Mouse (Mus musculus): ENCODE measurements around the gene B4galt5. TPM values are rescaled to one million over a fixed set of nuclear protein-coding genes. Genes with fewer than 3 reads are reported as not detected.

B4galt5 gene
- polyA plus RNA-seq, 2 experiments: 2.3 TPM

- Histone ChIP-seq H3K27me3 (ENCODE audit: control insufficient read depth, insufficient read depth, low read length) (no peaks in the 10 kb centered on the region), H3K4me1 (replicated peaks; ENCODE audit: control insufficient read depth in 2 of 2, insufficient read depth in 2 of 2, low read length in 1 of 2) (peaks cover 0 to 21% of the 10 kb centered on the region in 2 experiments; a peak in 2 of 4 replicates), H3K36me3 (replicated peaks; ENCODE audit: control insufficient read depth, insufficient read depth, low read depth) (no peaks in the 10 kb centered on the region), H3K4me3 (ENCODE audit: insufficient read depth in 1 of 2, low read depth in 2 of 2, low read length in 2 of 2) (no peak overlapping the region), H3K9ac (replicated peaks) (no peak overlapping the region), H3K4me2 (ENCODE audit: low read depth) (no peak overlapping the region), H3K27ac (no peak overlapping the region), H3K9me3 (ENCODE audit: control insufficient read depth, low read length) (no peaks in the 10 kb centered on the region)
- no peak for ATAC-seq (ENCODE audit: insufficient read depth)
- WGBS (ENCODE audit: insufficient replicate concordance): 9% methylated on average over 3 of the region's 3 CpGs
- no peak for DNase-seq (ENCODE audit: low read depth in 3 of 3, low spot score in 3 of 3)
- no peak for TF ChIP-seq CTCF (IDR thresholded peaks at IDR 0.05; ENCODE audit: low read depth)
- TF ChIP-seq EP300 (IDR thresholded peaks at IDR 0.05; ENCODE audit: low read depth): no peak
Observed at GRCm38 (mm10) chr2:167377697-167378096, 28.7 kb upstream of the B4galt5 start.

GRCm38 (mm10) chr2:167376160-167376564 lies 27.2 kb upstream of the B4galt5 start:
- ATAC-seq (ENCODE audit: insufficient read depth): peak; percentile 17; the same call in 1 of the 2 replicates
- no peak overlapping the region for H3K4me3 ChIP-seq (ENCODE audit: insufficient read depth in 1 of 2, low read depth in 2 of 2, low read length in 2 of 2)

GRCm38 (mm10) chr2:167375688-167376087 lies 26.7 kb upstream of the B4galt5 start:
- Histone ChIP-seq H3K4me3 (ENCODE audit: insufficient read depth in 1 of 2, low read depth in 2 of 2, low read length in 2 of 2) (no peak overlapping the region), H3K27me3 (ENCODE audit: control insufficient read depth, insufficient read depth, low read length) (no peaks in the 10 kb centered on the region), H3K27ac (no peak overlapping the region), H3K9ac (replicated peaks) (no peak overlapping the region), H3K4me1 (replicated peaks; ENCODE audit: control insufficient read depth in 2 of 2, insufficient read depth in 2 of 2, low read length in 1 of 2) (peaks cover 0 to 18% of the 10 kb centered on the region in 2 experiments; a peak in 2 of 4 replicates), H3K36me3 (replicated peaks; ENCODE audit: control insufficient read depth, insufficient read depth, low read depth) (no peaks in the 10 kb centered on the region), H3K4me2 (ENCODE audit: low read depth) (no peak overlapping the region), H3K9me3 (ENCODE audit: control insufficient read depth, low read length) (no peaks in the 10 kb centered on the region)
- ATAC-seq (ENCODE audit: insufficient read depth) (no peak), DNase-seq (ENCODE audit: low read depth in 3 of 3, low spot score in 3 of 3) (no peak)
- WGBS (ENCODE audit: insufficient replicate concordance): 80% methylated on average over 5 of the region's 5 CpGs
- no peak for TF ChIP-seq CTCF (IDR thresholded peaks at IDR 0.05; ENCODE audit: low read depth)
- no peak for TF ChIP-seq EP300 (IDR thresholded peaks at IDR 0.05; ENCODE audit: low read depth)

More at GRCm38 (mm10) chr2:167376160-167376564, 27.2 kb upstream of the B4galt5 start:
- TF ChIP-seq CTCF (IDR thresholded peaks at IDR 0.05; ENCODE audit: low read depth) (no peak), EP300 (IDR thresholded peaks at IDR 0.05; ENCODE audit: low read depth) (no peak)
- 65% methylated on average over 8 of the region's 8 CpGs for WGBS (ENCODE audit: insufficient replicate concordance)
- Histone ChIP-seq H3K9me3 (ENCODE audit: control insufficient read depth, low read length) (no peaks in the 10 kb centered on the region), H3K4me1 (replicated peaks; ENCODE audit: control insufficient read depth in 2 of 2, insufficient read depth in 2 of 2, low read length in 1 of 2) (peaks cover 0 to 18% of the 10 kb centered on the region in 2 experiments; a peak in 2 of 4 replicates), H3K36me3 (replicated peaks; ENCODE audit: control insufficient read depth, insufficient read depth, low read depth) (no peaks in the 10 kb centered on the region), H3K4me2 (ENCODE audit: low read depth) (no peak overlapping the region), H3K9ac (replicated peaks) (no peak overlapping the region), H3K27ac (no peak overlapping the region), H3K27me3 (ENCODE audit: control insufficient read depth, insufficient read depth, low read length) (no peaks in the 10 kb centered on the region)
- no peak for DNase-seq (ENCODE audit: low read depth in 3 of 3, low spot score in 3 of 3)

GRCm38 (mm10) chr2:167375135-167375534 lies 26.2 kb upstream of the B4galt5 start:
- peak in 1 of 3 experiments; percentile 25 for DNase-seq (ENCODE audit: low read depth in 3 of 3, low spot score in 3 of 3)
- Histone ChIP-seq H3K4me2 (ENCODE audit: low read depth) (no peak overlapping the region), H3K27ac (no peak overlapping the region), H3K9me3 (ENCODE audit: control insufficient read depth, low read length) (no peaks in the 10 kb centered on the region), H3K36me3 (replicated peaks; ENCODE audit: control insufficient read depth, insufficient read depth, low read depth) (no peaks in the 10 kb centered on the region), H3K9ac (replicated peaks) (no peak overlapping the region), H3K27me3 (ENCODE audit: control insufficient read depth, insufficient read depth, low read length) (no peaks in the 10 kb centered on the region), H3K4me3 (ENCODE audit: insufficient read depth in 1 of 2, low read depth in 2 of 2, low read length in 2 of 2) (no peak overlapping the region), H3K4me1 (replicated peaks; ENCODE audit: control insufficient read depth in 2 of 2, insufficient read depth in 2 of 2, low read length in 1 of 2) (peaks cover 0 to 16% of the 10 kb centered on the region in 2 experiments; a peak in 2 of 4 replicates)
- WGBS (ENCODE audit: insufficient replicate concordance): 22% methylated on average over 9 of the region's 9 CpGs
- ATAC-seq (ENCODE audit: insufficient read depth): 0 out of 2 replicates have a peak, but pooled peaks have one; percentile 26
- TF ChIP-seq CTCF (IDR thresholded peaks at IDR 0.05; ENCODE audit: low read depth): no peak

GRCm38 (mm10) chr2:167374191-167374805 lies 25.3 kb upstream of the B4galt5 start:
- Histone ChIP-seq H3K9ac (replicated peaks) (no peak overlapping the region), H3K27ac (no peak overlapping the region), H3K4me3 (ENCODE audit: insufficient read depth in 1 of 2, low read depth in 2 of 2, low read length in 2 of 2) (no peak overlapping the region), H3K4me2 (ENCODE audit: low read depth) (no peak overlapping the region), H3K9me3 (ENCODE audit: control insufficient read depth, low read length) (no peaks in the 10 kb centered on the region), H3K36me3 (replicated peaks; ENCODE audit: control insufficient read depth, insufficient read depth, low read depth) (no peaks in the 10 kb centered on the region), H3K27me3 (ENCODE audit: control insufficient read depth, insufficient read depth, low read length) (no peaks in the 10 kb centered on the region; the same call in 1 of the 2 replicates), H3K4me1 (replicated peaks; ENCODE audit: control insufficient read depth in 2 of 2, insufficient read depth in 2 of 2, low read length in 1 of 2) (peaks cover 0 to 16% of the 10 kb centered on the region in 2 experiments; a peak in 2 of 4 replicates)
- no peak for DNase-seq (ENCODE audit: low read depth in 3 of 3, low spot score in 3 of 3)
- WGBS (ENCODE audit: insufficient replicate concordance): 83% methylated on average over 12 of the region's 12 CpGs
- TF ChIP-seq CTCF (IDR thresholded peaks at IDR 0.05; ENCODE audit: low read depth) (no peak), EP300 (IDR thresholded peaks at IDR 0.05; ENCODE audit: low read depth) (no peak)
- no peak for ATAC-seq (ENCODE audit: insufficient read depth)
